Mouse (Mus musculus): ENCODE measurements around the gene Arhgef12.
"Not testable (repeated sequence)": the region's sequence is repeated elsewhere in the genome, so short reads cannot be mapped to it uniquely, and the experiment has no call there.

Arhgef12 gene

GRCm38 (mm10) chr9:43003017-43003416 is 104.0 kb downstream of the Arhgef12 start:
- no peak for DNase-seq (ENCODE audit: low spot score in 2 of 2)

- no peak for DNase-seq (ENCODE audit: low spot score in 2 of 2)
These were observed 106.3 kb downstream of the Arhgef12 start for GRCm38 (mm10) chr9:43000595-43001250.

GRCm38 (mm10) chr9:43000070-43000469 is 107.0 kb downstream of the Arhgef12 start:
- no peak for DNase-seq (ENCODE audit: low spot score in 2 of 2)

- no peak for DNase-seq (ENCODE audit: low spot score in 2 of 2)
These were observed 109.5 kb downstream of the Arhgef12 start for GRCm38 (mm10) chr9:42997526-42997925.

GRCm38 (mm10) chr9:42995298-42995697 is 111.7 kb downstream of the Arhgef12 start:
- no peak for DNase-seq (ENCODE audit: low spot score in 2 of 2)

- DNase-seq (ENCODE audit: low spot score in 2 of 2) = no peak
These were observed 112.3 kb downstream of the Arhgef12 start for GRCm38 (mm10) chr9:42994708-42995107.

GRCm38 (mm10) chr9:42993659-42994058 is 113.4 kb downstream of the Arhgef12 start:
- no peak for DNase-seq (ENCODE audit: low spot score in 2 of 2)

GRCm38 (mm10) chr9:42987988-42988387 is 119.1 kb downstream of the Arhgef12 start:
- DNase-seq (ENCODE audit: low spot score in 2 of 2) = no peak

GRCm38 (mm10) chr9:42968894-42969521 is 138.0 kb downstream of the Arhgef12 start:
- DNase-seq (ENCODE audit: low spot score in 2 of 2) = peak; percentile 47 to 52

- no peak for DNase-seq (ENCODE audit: low spot score in 2 of 2)
These were observed 139.3 kb downstream of the Arhgef12 start for GRCm38 (mm10) chr9:42967731-42968130.

- DNase-seq (ENCODE audit: low spot score in 2 of 2) = not testable (repeated sequence)
These were observed 142.2 kb downstream of the Arhgef12 start for GRCm38 (mm10) chr9:42964809-42965208.

GRCm38 (mm10) chr9:42964366-42964765 is 142.7 kb downstream of the Arhgef12 start:
- no peak for DNase-seq (ENCODE audit: low spot score in 2 of 2)

- no peak for DNase-seq (ENCODE audit: low spot score in 2 of 2)
These were observed 144.5 kb downstream of the Arhgef12 start for GRCm38 (mm10) chr9:42962506-42962905.

- DNase-seq (ENCODE audit: low spot score in 2 of 2) = no peak
These were observed 148.6 kb downstream of the Arhgef12 start for GRCm38 (mm10) chr9:42958401-42958800.

GRCm38 (mm10) chr9:42948381-42948780 is 158.7 kb downstream of the Arhgef12 start:
- no peak for DNase-seq (ENCODE audit: low spot score in 2 of 2)

GRCm38 (mm10) chr9:42945174-42945573 is 161.9 kb downstream of the Arhgef12 start:
- no peak for DNase-seq (ENCODE audit: low spot score in 2 of 2)

- peak; percentile 74 to 83 for DNase-seq (ENCODE audit: low spot score in 2 of 2)
These were observed 162.5 kb downstream of the Arhgef12 start for GRCm38 (mm10) chr9:42944536-42945006.

GRCm38 (mm10) chr9:42943781-42944535 is 163.1 kb downstream of the Arhgef12 start, which contains the start of gene Grik4:
TSS of gene Grik4 (minus strand) at chr9:42944493.
- peak in 1 of 2 experiments; percentile 25 for DNase-seq (ENCODE audit: low spot score in 2 of 2)

GRCm38 (mm10) chr9:42943057-42943529 is 163.9 kb downstream of the Arhgef12 start:
- no peak for DNase-seq (ENCODE audit: low spot score in 2 of 2)

GRCm38 (mm10) chr9:42942148-42942547 is 164.9 kb downstream of the Arhgef12 start:
- no peak for DNase-seq (ENCODE audit: low spot score in 2 of 2)

- DNase-seq (ENCODE audit: low spot score in 2 of 2) = no peak
These were observed 174.9 kb downstream of the Arhgef12 start for GRCm38 (mm10) chr9:42932146-42932545.

- no peak for DNase-seq (ENCODE audit: low spot score in 2 of 2)
These were observed 179.5 kb downstream of the Arhgef12 start for GRCm38 (mm10) chr9:42927498-42927897.

All from urinary bladder, adult 18-20 months (tissue).